Mouse (Mus musculus) heart, embryonic 14.5 days (tissue): ENCODE measurements at regions not wholly inside any gene's neighbourhood (a gene's known extent, or its start where the extent isn't known, plus 50 kb on each side); places are given as distances from the start of the nearest gene placed in this dataset.

Source experiments
- ATAC-seq: fragments of 200-750 bp; cut with Nextera tagmentation; 2 replicates; pipeline ENCODE4 v1.8.0; 2017; ENCODE audit warnings: low read depth, moderate TSS enrichment; ENCODE audit not compliant: insufficient number of reproducible peaks, insufficient read depth, low FRiP score
- H3K27ac ChIP-seq, 2 experiments: fragments of 200-500 bp in 1 of 2; fragments of 300-500 bp in 1 of 2; sonication (generic) in 1 of 2; replicated peaks in 1 of 2; 2 replicates each; pipeline ENCODE4 v1.5.1; 2012 to 2014; ENCODE audit warnings: low read depth in 2 of 2, low read length in 2 of 2, control low read depth in 1 of 2, mild to moderate bottlenecking in 1 of 2, mixed read lengths in 1 of 2; ENCODE audit not compliant: control insufficient read depth in 1 of 2, insufficient read depth in 1 of 2
- H3K27me3 ChIP-seq: fragments of 300-500 bp; sonication (generic); 2 replicates; pipeline ENCODE4 v1.6.1; 2014; ENCODE audit warnings: mild to moderate bottlenecking, low read length, control low read depth; ENCODE audit not compliant: control insufficient read depth, insufficient read depth
- H3K36me3 ChIP-seq: fragments of 300-500 bp; sonication (generic); 2 replicates; pipeline ENCODE4 v1.6.1; 2014; ENCODE audit warnings: mild to moderate bottlenecking, control low read depth, low read length, mixed read lengths; ENCODE audit not compliant: control insufficient read depth, insufficient read depth
- H3K4me1 ChIP-seq, 2 experiments: fragments of 200-500 bp in 1 of 2; fragments of 300-500 bp in 1 of 2; sonication (generic) in 1 of 2; 2 replicates each; pipeline ENCODE4 v1.6.1; 2012 to 2014; ENCODE audit warnings: low read length in 2 of 2, control low read depth in 1 of 2, mixed read lengths in 1 of 2; ENCODE audit not compliant: control insufficient read depth in 2 of 2, insufficient read depth in 2 of 2
- H3K4me2 ChIP-seq: fragments of 300-500 bp; sonication (generic); 2 replicates; pipeline ENCODE4 v1.6.1; 2014; ENCODE audit warnings: mild to moderate bottlenecking, low read length
- H3K4me3 ChIP-seq, 2 experiments: fragments of 200-500 bp in 1 of 2; fragments of 300-500 bp in 1 of 2; sonication (generic) in 1 of 2; 2 replicates each; pipeline ENCODE4 v1.5.1; 2012 to 2014; ENCODE audit warnings: low read length in 2 of 2, mild to moderate bottlenecking in 2 of 2, control low read depth in 1 of 2, low read depth in 1 of 2, moderate library complexity in 1 of 2; ENCODE audit not compliant: control insufficient read depth in 1 of 2, insufficient read depth in 1 of 2
- H3K9ac ChIP-seq: fragments of 300-500 bp; sonication (generic); 2 replicates; pipeline ENCODE4 v1.6.1; 2014; ENCODE audit warnings: mild to moderate bottlenecking, low read length
- H3K9me3 ChIP-seq: fragments of 300-500 bp; sonication (generic); 2 replicates; pipeline ENCODE4 v1.6.1; 2016; ENCODE audit warnings: low read length, control low read depth; ENCODE audit not compliant: control insufficient read depth
- WGBS: fragments of 180-500 bp; shearing (Covaris S2); extraction: QIAGEN DNeasy Blood & Tissue Kit; methylation state at CpG from one replicate; pipeline ENCODE4 v1.1.7; 2014; 5-methylcytosine and 5-hydroxymethylcytosine counted together

DNA sequence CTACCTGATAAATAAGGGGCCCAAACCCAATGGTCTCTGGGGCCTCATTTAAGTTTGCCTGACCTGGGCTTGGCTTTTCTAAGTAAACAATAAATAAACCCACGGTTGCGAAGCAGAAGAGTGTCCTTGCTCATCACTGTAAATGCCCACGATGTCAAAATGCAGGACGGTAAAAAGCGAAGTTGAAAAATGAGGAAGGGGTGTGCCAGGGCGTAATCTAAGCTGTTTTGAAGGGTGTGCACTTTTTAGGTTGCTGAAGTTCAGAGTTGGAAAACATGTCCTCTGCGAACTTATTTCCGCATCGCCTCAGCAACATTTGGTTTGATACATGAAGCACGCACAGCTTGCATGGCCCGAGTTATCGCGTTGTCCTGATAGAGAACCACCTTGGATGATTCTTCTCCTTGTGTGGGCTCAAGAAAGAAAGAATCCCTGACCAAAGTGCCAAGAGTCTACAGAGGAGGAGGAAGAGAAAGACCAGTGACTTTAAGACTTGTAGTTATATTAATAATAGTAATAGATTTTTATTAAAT, 119.0 kb upstream of the Zeb2 start:
- H3K4me3 ChIP-seq, result no peak overlapping the region
- no peaks in the 10 kb centered on the region for H3K27me3 ChIP-seq
- no peak overlapping the region for H3K9ac ChIP-seq
- peaks cover 12 to 20% of the 10 kb centered on the region in 2 experiments for H3K4me1 ChIP-seq
- no peak overlapping the region for H3K4me2 ChIP-seq
- no peak overlapping the region for H3K27ac ChIP-seq
- H3K36me3 ChIP-seq, result no peaks in the 10 kb centered on the region
- 94% methylated on average over 13 of the region's 13 CpGs for whole genome bisulfite sequencing
- H3K9me3 ChIP-seq, result no peaks in the 10 kb centered on the region
- no peak for ATAC-seq

- Histone ChIP-seq H3K4me3 (no peak overlapping the region), H3K36me3 (no peaks in the 10 kb centered on the region), H3K27me3 (no peaks in the 10 kb centered on the region), H3K4me1 (peaks cover 4 to 6% of the 10 kb centered on the region in 2 experiments), H3K27ac (no peak overlapping the region), H3K9ac (no peak overlapping the region), H3K9me3 (no peaks in the 10 kb centered on the region), H3K4me2 (no peak overlapping the region)
- ATAC-seq, result no peak
- 89% methylated on average over 1 of the region's 1 CpGs for WGBS
Observed at GRCm38 (mm10) chr2:45234148-45234547, 117.0 kb upstream of the Zeb2 start.

- no peak overlapping the region for H3K4me3 ChIP-seq
- ATAC-seq, result no peak
- 82% methylated on average over 11 of the region's 11 CpGs for WGBS
- H3K9ac ChIP-seq, result no peak overlapping the region
- H3K27me3 ChIP-seq, result no peaks in the 10 kb centered on the region
- no peak overlapping the region for H3K27ac ChIP-seq
- H3K9me3 ChIP-seq, result no peaks in the 10 kb centered on the region
- no peak overlapping the region for H3K4me2 ChIP-seq
- H3K4me1 ChIP-seq, result no peaks in the 10 kb centered on the region
- no peaks in the 10 kb centered on the region for H3K36me3 ChIP-seq
Observed at GRCm38 (mm10) chr2:45230351-45231209, 113.4 kb upstream of the Zeb2 start.

- Histone ChIP-seq H3K4me2 (no peak overlapping the region), H3K27me3 (no peaks in the 10 kb centered on the region), H3K27ac (no peak overlapping the region), H3K36me3 (no peaks in the 10 kb centered on the region), H3K9me3 (no peaks in the 10 kb centered on the region), H3K9ac (no peak overlapping the region), H3K4me3 (no peak overlapping the region), H3K4me1 (no peaks in the 10 kb centered on the region)
- 62% methylated on average over 6 of the region's 6 CpGs for WGBS
- no peak for ATAC-seq
Observed at GRCm38 (mm10) chr2:45229501-45229900, 112.3 kb upstream of the Zeb2 start.

- Histone ChIP-seq H3K4me1 (no peaks in the 10 kb centered on the region; a peak in 1 of 4 replicates), H3K4me2 (no peak overlapping the region), H3K4me3 (no peak overlapping the region), H3K9me3 (no peaks in the 10 kb centered on the region), H3K27me3 (no peaks in the 10 kb centered on the region), H3K36me3 (no peaks in the 10 kb centered on the region), H3K27ac (no peak overlapping the region), H3K9ac (no peak overlapping the region)
- 43% methylated on average over 14 of the region's 14 CpGs for WGBS
- ATAC-seq, result no peak
Observed at GRCm38 (mm10) chr2:45227276-45227944, 110.2 kb upstream of the Zeb2 start.

DNA sequence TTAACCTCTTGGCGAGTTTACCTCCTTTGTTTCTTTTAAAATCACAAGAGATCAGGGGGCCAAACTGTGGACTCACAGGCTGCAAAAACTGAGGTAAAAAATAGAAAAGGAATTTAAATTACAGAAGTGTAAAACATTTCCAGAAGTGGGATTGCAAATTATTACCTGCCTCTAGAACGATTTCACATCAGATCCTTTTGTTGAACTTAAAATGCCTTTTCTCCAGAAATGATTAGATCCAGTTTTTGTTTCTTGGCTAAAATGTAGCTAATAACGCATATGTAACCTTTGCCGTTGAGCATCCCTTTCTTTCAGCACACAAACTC, 108.8 kb upstream of the Zeb2 start:
- no peaks in the 10 kb centered on the region for H3K36me3 ChIP-seq
- H3K27me3 ChIP-seq, result no peaks in the 10 kb centered on the region
- ATAC-seq, result no peak
- no peak overlapping the region for H3K4me3 ChIP-seq
- H3K27ac ChIP-seq, result no peak overlapping the region
- no peaks in the 10 kb centered on the region; a peak in 1 of 4 replicates for H3K4me1 ChIP-seq
- no peak overlapping the region for H3K4me2 ChIP-seq
- 81% methylated on average over 4 of the region's 4 CpGs for WGBS
- no peak overlapping the region for H3K9ac ChIP-seq
- H3K9me3 ChIP-seq, result no peaks in the 10 kb centered on the region

DNA sequence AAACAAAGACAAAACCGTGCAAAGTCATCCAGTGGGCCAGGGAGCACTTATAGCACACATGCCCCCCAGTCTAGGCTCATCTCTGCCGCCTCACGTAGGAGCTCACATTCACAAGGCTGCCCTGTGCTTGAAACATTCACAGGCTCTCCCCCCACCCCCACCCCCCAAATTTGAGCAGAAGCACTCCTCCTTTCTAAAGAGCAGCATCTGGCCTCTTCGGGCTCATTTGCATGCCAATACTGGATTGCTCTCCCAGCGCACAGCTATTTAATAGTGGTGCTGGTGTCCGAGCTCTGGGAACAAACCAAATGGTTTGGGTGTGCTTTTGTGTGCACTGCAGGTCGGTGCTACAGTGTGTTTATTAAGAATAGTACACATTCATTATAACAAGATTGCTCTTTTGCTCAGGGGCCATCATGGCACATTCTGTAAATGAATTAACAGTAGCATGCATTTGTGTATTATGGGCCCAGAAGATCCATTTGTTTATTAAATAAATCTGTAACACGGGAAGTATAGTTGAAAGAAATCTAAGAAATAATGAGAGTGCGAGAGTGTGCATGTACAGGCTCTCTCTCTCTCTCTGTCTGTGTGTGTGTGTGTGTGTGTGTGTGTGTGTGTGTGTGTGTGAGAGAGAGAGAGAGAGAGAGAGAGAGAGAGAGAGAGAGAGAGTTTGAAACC, 108.3 kb upstream of the Zeb2 start:
- H3K27ac ChIP-seq, result no peak overlapping the region
- WGBS, result 49% methylated on average over 9 of the region's 9 CpGs

More for the DNA sequence above, 108.3 kb upstream of the Zeb2 start:
- no peak for ATAC-seq
- Histone ChIP-seq H3K9me3 (no peaks in the 10 kb centered on the region), H3K4me1 (no peaks in the 10 kb centered on the region; a peak in 1 of 4 replicates), H3K9ac (no peak overlapping the region), H3K27me3 (no peaks in the 10 kb centered on the region), H3K4me3 (no peak overlapping the region), H3K36me3 (no peaks in the 10 kb centered on the region), H3K4me2 (no peak overlapping the region)
